Comparison of ENCODE assay signal across 9 mouse cellular contexts in the genomic region with DNA sequence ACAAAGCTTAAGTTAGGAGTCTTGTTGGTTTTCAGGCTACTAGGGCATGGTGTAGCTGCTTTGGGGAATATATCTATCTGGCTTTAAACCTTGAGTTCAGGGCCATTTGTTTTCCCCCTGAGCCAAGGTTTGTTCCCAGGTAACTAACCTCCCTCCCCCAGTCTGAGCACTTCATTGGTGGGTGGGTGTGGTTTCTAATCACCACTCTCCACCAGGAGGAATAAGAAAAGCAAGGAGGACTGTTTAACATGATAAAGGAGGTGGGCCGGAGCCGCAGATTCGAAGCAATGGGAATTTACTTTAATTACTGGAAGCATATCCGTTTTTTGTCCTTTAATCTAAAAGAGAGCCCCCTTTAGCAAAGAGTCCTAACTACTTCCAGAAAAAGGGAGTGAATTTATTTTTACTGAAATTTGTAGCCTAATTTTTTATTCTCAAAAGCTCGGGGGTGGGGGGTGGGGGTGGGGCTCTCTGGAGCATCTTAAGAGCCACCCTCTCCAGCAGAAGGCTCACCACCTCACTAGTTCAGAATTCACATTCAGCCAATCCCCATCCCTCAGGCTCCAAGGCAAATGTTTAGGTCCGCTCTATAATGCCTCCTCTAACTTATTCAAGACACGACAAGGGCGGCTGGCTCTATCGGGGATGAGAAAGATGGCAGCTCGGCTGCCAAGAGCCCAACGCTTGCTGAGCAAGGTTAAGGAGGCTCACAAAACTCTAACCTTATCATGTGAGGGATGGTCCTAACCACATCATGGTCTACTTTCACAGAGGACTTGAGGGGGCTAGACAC. TPM values are rescaled to one million over a fixed set of nuclear protein-coding genes. Genes with fewer than 3 reads are reported as not detected.
DNase-seq lines count a peak whose midpoint lies in the region; ATAC-seq and TF ChIP-seq lines count a peak whose summit lies in the region.
"Had no signal": no experiment of that assay in that cellular context is flagged by ENCODE, and none has a peak within 500 bp of the region (broad histone marks: within the 10 kb centered on the region; RNA-seq: fewer than 3 reads in every experiment).

No protein-coding gene starts in this region.

- H3K9ac ChIP-seq in heart, embryonic 14.5 days (ENCODE audit: low read length) = peak overlapping the region; percentile 60; the same call in 1 of the 2 replicates
- H3K9ac ChIP-seq in heart, adult 2 months (ENCODE audit: low read depth, low read length) = no peak overlapping the region
- no peak overlapping the region for H3K9ac ChIP-seq in forebrain, embryonic 15.5 days (replicated peaks)
- no peak overlapping the region for H3K9ac ChIP-seq in midbrain, embryonic 13.5 days (replicated peaks)

- no peaks in the 10 kb centered on the region; the same call in 1 of the 2 replicates for H3K36me3 ChIP-seq in heart, embryonic 14.5 days (ENCODE audit: control insufficient read depth, insufficient read depth, low read length)
- no peaks in the 10 kb centered on the region for H3K36me3 ChIP-seq in heart, adult 2 months (ENCODE audit: control insufficient read depth, insufficient read depth, low read length)
- no peaks in the 10 kb centered on the region for H3K36me3 ChIP-seq in forebrain, embryonic 15.5 days
- H3K36me3 ChIP-seq in midbrain, embryonic 13.5 days = no peaks in the 10 kb centered on the region

- no peaks in the 10 kb centered on the region for H3K9me3 ChIP-seq in heart, embryonic 14.5 days (ENCODE audit: control insufficient read depth, low read length)
- no peaks in the 10 kb centered on the region for H3K9me3 ChIP-seq in forebrain, embryonic 15.5 days
- no peaks in the 10 kb centered on the region for H3K9me3 ChIP-seq in midbrain, embryonic 13.5 days

- no peak for DNase-seq in heart, adult 2 months
- peak; percentile 26 for DNase-seq in Muller cell, postnatal 12 days (ENCODE audit: inconsistent ontology term)
- DNase-seq in adrenal gland, postnatal 4 days (ENCODE audit: low spot score in 2 of 2) = no peak
- no peak for DNase-seq in urinary bladder, postnatal 25 days (ENCODE audit: low spot score)

- no peak for TF ChIP-seq CTCF in heart, adult 2 months (IDR thresholded peaks at IDR 0.05)

- ATAC-seq in heart, embryonic 14.5 days (ENCODE audit: insufficient number of reproducible peaks, insufficient read depth, low FRiP score, low read depth) = no peak
- ATAC-seq in forebrain, embryonic 15.5 days (replicated peaks) = no peak
- no peak for ATAC-seq in midbrain, embryonic 13.5 days
- ATAC-seq in frontal cortex, adult (ENCODE audit: low TSS enrichment) = no peak
- ATAC-seq: CD4-positive, CD25-positive, alpha-beta regulatory T cell, adult 4 months had no signal

- intact Hi-C loops in heart, adult 2 months (cut with DNase I) = loop anchor here (10.0 kb wide), 1 partner anchor 451 kb away; a partner anchor contains a TSS

- no peaks in the 10 kb centered on the region for H3K79me2 ChIP-seq in heart, adult 2 months (replicated peaks; ENCODE audit: control insufficient read depth, insufficient read depth, low read length)

- no peak for TF ChIP-seq POLR2A in heart, adult 2 months (IDR thresholded peaks at IDR 0.05; ENCODE audit: insufficient read depth, low read depth, low read length)

- H3K4me3 ChIP-seq in heart, embryonic 14.5 days (ENCODE audit: control insufficient read depth in 1 of 2, insufficient read depth in 1 of 2, low read depth in 1 of 2, low read length in 2 of 2) = peak overlapping the region in 1 of 2 experiments; percentile 81; a peak in 2 of 4 replicates
- H3K4me3 ChIP-seq in heart, adult 2 months = no peak overlapping the region
- H3K4me3 ChIP-seq in forebrain, embryonic 15.5 days = peak overlapping the region; percentile 9; the same call in 1 of the 2 replicates
- H3K4me3 ChIP-seq in midbrain, embryonic 13.5 days (replicated peaks) = no peak overlapping the region

- no peak for TF ChIP-seq EP300 in heart, adult 2 months (IDR thresholded peaks at IDR 0.05; ENCODE audit: insufficient read depth, low read depth, low read length)

- H3K27me3 ChIP-seq in heart, embryonic 14.5 days (ENCODE audit: control insufficient read depth, insufficient read depth, low read length) = peaks cover 9% of the 10 kb centered on the region
- no peaks in the 10 kb centered on the region for H3K27me3 ChIP-seq in heart, adult 2 months (ENCODE audit: control insufficient read depth, insufficient read depth, low read length)
- peaks cover 55% of the 10 kb centered on the region for H3K27me3 ChIP-seq in forebrain, embryonic 15.5 days
- peaks cover 64% of the 10 kb centered on the region for H3K27me3 ChIP-seq in midbrain, embryonic 13.5 days

- no peak overlapping the region for H3K4me2 ChIP-seq in heart, embryonic 14.5 days (ENCODE audit: low read length)
- H3K4me2 ChIP-seq in forebrain, embryonic 15.5 days (replicated peaks) = peak overlapping the region; percentile 7; the same call in 1 of the 2 replicates
- H3K4me2 ChIP-seq in midbrain, embryonic 13.5 days (replicated peaks) = 0 out of 2 replicates have a peak overlapping the region, but pooled peaks have one; percentile 6

- no peak overlapping the region for H3K27ac ChIP-seq in heart, embryonic 14.5 days (replicated peaks in 1 of 2; ENCODE audit: control insufficient read depth in 1 of 2, insufficient read depth in 1 of 2, low read depth in 2 of 2, low read length in 2 of 2)
- H3K27ac ChIP-seq in heart, adult 2 months = no peak overlapping the region
- H3K27ac ChIP-seq in forebrain, embryonic 15.5 days (replicated peaks) = no peak overlapping the region
- H3K27ac ChIP-seq in midbrain, embryonic 13.5 days = no peak overlapping the region

- H3K4me1 ChIP-seq in heart, embryonic 14.5 days (ENCODE audit: control insufficient read depth in 2 of 2, insufficient read depth in 2 of 2, low read length in 2 of 2) = peaks cover 25 to 42% of the 10 kb centered on the region in 2 experiments
- no peaks in the 10 kb centered on the region; the same call in 1 of the 2 replicates for H3K4me1 ChIP-seq in heart, adult 2 months (ENCODE audit: control insufficient read depth, insufficient read depth, low read length)
- peaks cover 45% of the 10 kb centered on the region for H3K4me1 ChIP-seq in forebrain, embryonic 15.5 days
- H3K4me1 ChIP-seq in midbrain, embryonic 13.5 days (replicated peaks) = peaks cover 55% of the 10 kb centered on the region

- WGBS in heart, embryonic 14.5 days = 61% methylated on average over 11 of the region's 11 CpGs
- 90% methylated on average over 11 of the region's 11 CpGs for WGBS in heart, adult 2 months
- WGBS in forebrain, embryonic 15.5 days = 3% methylated on average over 11 of the region's 11 CpGs
- WGBS in midbrain, embryonic 13.5 days = 10% methylated on average over 11 of the region's 11 CpGs

RNA-seq across cellular contexts. Expression of a gene that starts 3.9 kb away (rescaled TPM):
- polyA plus RNA-seq in heart, embryonic 14.5 days (2014; fragmentation: Nextera tagmentation; extraction: Ambion mirVana) = 1.6 and 1.7 TPM in 2 replicates
- total RNA-seq in heart, adult 2 months (2021) = 1 to 10 TPM; 3.6 to 4.4 TPM
- 2.5 and 3.2 TPM in 2 replicates for polyA plus RNA-seq in heart, adult 2 months (2012; rRNA removed)
- 0.55 and 0.87 TPM in 2 replicates for polyA plus RNA-seq in forebrain, embryonic 15.5 days (2015; fragmentation: Nextera tagmentation; extraction: Ambion mirVana)
- 0.40 and 0.46 TPM in 2 replicates for polyA plus RNA-seq in midbrain, embryonic 13.5 days (2015; fragmentation: Nextera tagmentation; extraction: Ambion mirVana)
- total RNA-seq in adrenal gland, postnatal 4 days (2021) = 10 to 100 TPM; 29.5 to 29.7 TPM

RNA-seq across cellular contexts. Expression of a gene that starts 43.4 kb away (rescaled TPM):
- 6.7 and 8.5 TPM in 2 replicates for polyA plus RNA-seq in heart, embryonic 14.5 days (2014; fragmentation: Nextera tagmentation; extraction: Ambion mirVana)
- total RNA-seq in heart, adult 2 months (2021) = 10 to 100 TPM; 12.5 to 18.6 TPM
- 16.0 and 20.6 TPM in 2 replicates for polyA plus RNA-seq in heart, adult 2 months (2012; rRNA removed)
- 4.0 and 4.6 TPM in 2 replicates for polyA plus RNA-seq in forebrain, embryonic 15.5 days (2015; fragmentation: Nextera tagmentation; extraction: Ambion mirVana)
- 5.0 and 6.0 TPM in 2 replicates for polyA plus RNA-seq in midbrain, embryonic 13.5 days (2015; fragmentation: Nextera tagmentation; extraction: Ambion mirVana)
- 10 to 100 TPM; 24.2 to 26.5 TPM for total RNA-seq in adrenal gland, postnatal 4 days (2021)
